Mouse (Mus musculus): ENCODE data around the gene Map2. TPM values are rescaled to one million over a fixed set of nuclear protein-coding genes. Genes with fewer than 3 reads are reported as not detected.

Gene Map2
- polyA plus RNA-seq, 1 experiment, result 1.6 TPM

- Histone ChIP-seq H3K27me3 (ENCODE audit: control insufficient read depth, insufficient read depth, low read length) (no peaks in the 10 kb centered on the region), H3K4me3 (ENCODE audit: extremely low read depth, insufficient read depth, insufficient read length) (no peak overlapping the region), H3K4me1 (ENCODE audit: control insufficient read depth, insufficient read depth, insufficient read length) (no peaks in the 10 kb centered on the region), H3K36me3 (ENCODE audit: control insufficient read depth, insufficient read depth, low read length) (no peaks in the 10 kb centered on the region), H3K27ac (ENCODE audit: insufficient read depth, low read length) (no peak overlapping the region)
- TF ChIP-seq POLR2A (IDR thresholded peaks at IDR 0.05; ENCODE audit: low read depth, low read length) (no peak), CTCF (IDR thresholded peaks at IDR 0.05; ENCODE audit: extremely low read depth, insufficient read depth, insufficient read length, insufficient replicate concordance) (no peak)
- DNase-seq (ENCODE audit: low read depth in 1 of 2, low spot score in 2 of 2), result no peak
- 82% methylated on average over 2 of the region's 2 CpGs for WGBS
These were observed 274.4 kb downstream of the Map2 start for GRCm38 (mm10) chr1:66449471-66449870.

GRCm38 (mm10) chr1:66456580-66456979, 281.5 kb downstream of the Map2 start:
- Histone ChIP-seq H3K4me3 (ENCODE audit: extremely low read depth, insufficient read depth, insufficient read length) (no peak overlapping the region), H3K27ac (ENCODE audit: insufficient read depth, low read length) (no peak overlapping the region), H3K27me3 (ENCODE audit: control insufficient read depth, insufficient read depth, low read length) (no peaks in the 10 kb centered on the region), H3K36me3 (ENCODE audit: control insufficient read depth, insufficient read depth, low read length) (no peaks in the 10 kb centered on the region), H3K4me1 (ENCODE audit: control insufficient read depth, insufficient read depth, insufficient read length) (no peaks in the 10 kb centered on the region)
- DNase-seq (ENCODE audit: low read depth in 1 of 2, low spot score in 2 of 2), result no peak
- WGBS, result 45% methylated on average over 2 of the region's 2 CpGs
- no peak for TF ChIP-seq CTCF (IDR thresholded peaks at IDR 0.05; ENCODE audit: extremely low read depth, insufficient read depth, insufficient read length, insufficient replicate concordance)
- TF ChIP-seq POLR2A (IDR thresholded peaks at IDR 0.05; ENCODE audit: low read depth, low read length), result no peak

- 74% methylated on average over 3 of the region's 3 CpGs for WGBS
- no peak overlapping the region for H3K4me3 ChIP-seq (ENCODE audit: extremely low read depth, insufficient read depth, insufficient read length)
- H3K27me3 ChIP-seq (ENCODE audit: control insufficient read depth, insufficient read depth, low read length), result no peaks in the 10 kb centered on the region
- DNase-seq (ENCODE audit: low read depth in 1 of 2, low spot score in 2 of 2), result no peak
- TF ChIP-seq POLR2A (IDR thresholded peaks at IDR 0.05; ENCODE audit: low read depth, low read length), result no peak
- TF ChIP-seq CTCF (IDR thresholded peaks at IDR 0.05; ENCODE audit: extremely low read depth, insufficient read depth, insufficient read length, insufficient replicate concordance), result no peak
- no peak overlapping the region for H3K27ac ChIP-seq (ENCODE audit: insufficient read depth, low read length)
- no peaks in the 10 kb centered on the region for H3K4me1 ChIP-seq (ENCODE audit: control insufficient read depth, insufficient read depth, insufficient read length)
- H3K36me3 ChIP-seq (ENCODE audit: control insufficient read depth, insufficient read depth, low read length), result no peaks in the 10 kb centered on the region
These were observed 282.7 kb downstream of the Map2 start for GRCm38 (mm10) chr1:66457747-66458146.

- no peak for TF ChIP-seq CTCF (IDR thresholded peaks at IDR 0.05; ENCODE audit: extremely low read depth, insufficient read depth, insufficient read length, insufficient replicate concordance)
- TF ChIP-seq POLR2A (IDR thresholded peaks at IDR 0.05; ENCODE audit: low read depth, low read length), result no peak
- H3K27me3 ChIP-seq (ENCODE audit: control insufficient read depth, insufficient read depth, low read length), result no peaks in the 10 kb centered on the region
- no peak overlapping the region for H3K27ac ChIP-seq (ENCODE audit: insufficient read depth, low read length)
- H3K36me3 ChIP-seq (ENCODE audit: control insufficient read depth, insufficient read depth, low read length), result no peaks in the 10 kb centered on the region
- WGBS, result 63% methylated on average over 3 of the region's 3 CpGs
- DNase-seq (ENCODE audit: low read depth in 1 of 2, low spot score in 2 of 2), result no peak
- no peak overlapping the region for H3K4me3 ChIP-seq (ENCODE audit: extremely low read depth, insufficient read depth, insufficient read length)
- no peaks in the 10 kb centered on the region for H3K4me1 ChIP-seq (ENCODE audit: control insufficient read depth, insufficient read depth, insufficient read length)
These were observed 284.3 kb downstream of the Map2 start for GRCm38 (mm10) chr1:66459394-66459793.

- H3K4me1 ChIP-seq (ENCODE audit: control insufficient read depth, insufficient read depth, insufficient read length), result no peaks in the 10 kb centered on the region
- 83% methylated on average over 4 of the region's 4 CpGs for WGBS
- H3K27me3 ChIP-seq (ENCODE audit: control insufficient read depth, insufficient read depth, low read length), result no peaks in the 10 kb centered on the region
- H3K4me3 ChIP-seq (ENCODE audit: extremely low read depth, insufficient read depth, insufficient read length), result no peak overlapping the region
- TF ChIP-seq CTCF (IDR thresholded peaks at IDR 0.05; ENCODE audit: extremely low read depth, insufficient read depth, insufficient read length, insufficient replicate concordance) (no peak), POLR2A (IDR thresholded peaks at IDR 0.05; ENCODE audit: low read depth, low read length) (no peak)
- DNase-seq (ENCODE audit: low read depth in 1 of 2, low spot score in 2 of 2), result no peak
- no peaks in the 10 kb centered on the region for H3K36me3 ChIP-seq (ENCODE audit: control insufficient read depth, insufficient read depth, low read length)
- H3K27ac ChIP-seq (ENCODE audit: insufficient read depth, low read length), result no peak overlapping the region
These were observed 285.8 kb downstream of the Map2 start for GRCm38 (mm10) chr1:66460850-66461249.

GRCm38 (mm10) chr1:66467821-66468703, 293.0 kb downstream of the Map2 start, which contains the start of gene Unc80:
TSS of gene Unc80 (plus strand) at chr1:66468367.
- DNase-seq (ENCODE audit: low read depth in 1 of 2, low spot score in 2 of 2), result no peak
- WGBS, result 6% methylated on average over 77 of the region's 83 CpGs
- Histone ChIP-seq H3K4me1 (ENCODE audit: control insufficient read depth, insufficient read depth, insufficient read length) (no peaks in the 10 kb centered on the region), H3K36me3 (ENCODE audit: control insufficient read depth, insufficient read depth, low read length) (no peaks in the 10 kb centered on the region), H3K4me3 (ENCODE audit: extremely low read depth, insufficient read depth, insufficient read length) (no peak within 1 kb of the TSS), H3K27ac (ENCODE audit: insufficient read depth, low read length) (no peak within 1 kb of the TSS), H3K27me3 (ENCODE audit: control insufficient read depth, insufficient read depth, low read length) (peaks cover 11% of the 10 kb centered on the region)
- TF ChIP-seq POLR2A (IDR thresholded peaks at IDR 0.05; ENCODE audit: low read depth, low read length) (no peak), CTCF (IDR thresholded peaks at IDR 0.05; ENCODE audit: extremely low read depth, insufficient read depth, insufficient read length, insufficient replicate concordance) (no peak)

- H3K27me3 ChIP-seq (ENCODE audit: control insufficient read depth, insufficient read depth, low read length), result peaks cover 11% of the 10 kb centered on the region
- DNase-seq (ENCODE audit: low read depth in 1 of 2, low spot score in 2 of 2), result no peak
- no peaks in the 10 kb centered on the region for H3K36me3 ChIP-seq (ENCODE audit: control insufficient read depth, insufficient read depth, low read length)
- H3K4me3 ChIP-seq (ENCODE audit: extremely low read depth, insufficient read depth, insufficient read length), result no peak overlapping the region
- H3K27ac ChIP-seq (ENCODE audit: insufficient read depth, low read length), result no peak overlapping the region
- WGBS, result 31% methylated on average over 3 of the region's 3 CpGs
- no peaks in the 10 kb centered on the region for H3K4me1 ChIP-seq (ENCODE audit: control insufficient read depth, insufficient read depth, insufficient read length)
- TF ChIP-seq POLR2A (IDR thresholded peaks at IDR 0.05; ENCODE audit: low read depth, low read length), result no peak
- TF ChIP-seq CTCF (IDR thresholded peaks at IDR 0.05; ENCODE audit: extremely low read depth, insufficient read depth, insufficient read length, insufficient replicate concordance), result no peak
These were observed 293.6 kb downstream of the Map2 start for GRCm38 (mm10) chr1:66468704-66469020.
